Mouse (Mus musculus): ENCODE measurements at regions not wholly inside any gene's neighbourhood (a gene's known extent, or its start where the extent isn't known, plus 50 kb on each side); places are given as distances from the start of the nearest gene placed in this dataset.
A peak's percentile ranks its signal among the peaks of the same experiment; 100 is the strongest.
"Not testable (repeated sequence)": the region's sequence is repeated elsewhere in the genome, so short reads cannot be mapped to it uniquely, and the experiment has no call there.

DNA sequence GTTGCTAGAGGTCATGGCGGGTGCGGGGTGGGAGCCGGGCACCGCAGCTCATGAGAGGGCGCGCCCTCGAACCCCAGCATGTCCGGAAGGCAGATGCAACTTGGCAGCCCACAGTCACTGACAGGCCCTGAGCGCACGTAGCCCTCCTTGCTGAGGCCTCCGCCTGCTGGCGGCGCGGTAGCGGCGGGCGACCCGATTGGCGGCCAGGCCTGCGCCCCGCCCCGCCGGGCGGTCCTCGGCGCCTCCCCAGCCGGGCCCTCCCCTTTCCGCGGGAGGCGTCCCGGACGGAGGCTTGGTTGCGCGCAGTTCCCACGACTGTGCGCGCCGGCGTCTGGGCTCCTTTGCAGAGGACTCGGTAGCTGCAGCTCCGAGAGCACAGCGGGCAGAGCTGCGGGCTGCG is 301.9 kb downstream of the Hpcal1 start:
- under 1% methylated on average over 33 of the region's 44 CpGs for WGBS
- peak overlapping the region; percentile 50 for H3K9ac ChIP-seq

DNA sequence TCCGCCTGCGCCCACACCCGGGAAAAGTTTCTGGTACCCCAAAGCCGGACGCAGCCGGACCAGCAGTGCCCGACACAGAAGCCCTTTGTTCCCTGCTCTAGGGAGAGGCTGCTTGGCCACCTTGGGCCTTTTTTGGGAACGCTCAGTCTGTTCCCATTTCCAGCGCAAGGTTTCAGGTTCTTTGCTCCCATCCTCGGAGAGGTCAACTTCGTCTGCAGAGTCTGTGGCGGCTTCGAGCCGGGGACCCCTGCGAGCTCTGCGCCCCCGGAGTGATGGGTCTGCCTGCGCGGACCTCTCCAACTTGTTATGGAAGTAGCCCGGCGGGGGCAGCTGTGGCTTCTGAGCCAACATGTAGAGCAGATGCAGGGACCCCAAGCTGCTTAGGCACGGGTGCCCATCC is 302.7 kb downstream of the Hpcal1 start:
- not testable (repeated sequence) for ATAC-seq; H3K27me3 ChIP-seq (ENCODE audit: insufficient read depth, low read length); H3K4me1 ChIP-seq (ENCODE audit: insufficient read depth); H3K36me3 ChIP-seq (ENCODE audit: insufficient read depth); H3K9me3 ChIP-seq (ENCODE audit: low read length); H3K27ac ChIP-seq (ENCODE audit: low read depth, low read length)
- WGBS = 10% methylated on average over 17 of the region's 22 CpGs
- H3K4me2 ChIP-seq (ENCODE audit: low read depth) = peak overlapping the region; percentile 49
- DNase-seq = peak; percentile 3
- H3K9ac ChIP-seq = peak overlapping the region; percentile 50; the same call in 1 of the 2 replicates
- H3K4me3 ChIP-seq (ENCODE audit: low read depth, low read length) = peak overlapping the region; percentile 42

More for the DNA sequence above, 301.9 kb downstream of the Hpcal1 start:
- peak overlapping the region; percentile 42 for H3K4me3 ChIP-seq (ENCODE audit: low read depth, low read length)
- not testable (repeated sequence) for H3K27me3 ChIP-seq (ENCODE audit: insufficient read depth, low read length); H3K4me1 ChIP-seq (ENCODE audit: insufficient read depth); H3K9me3 ChIP-seq (ENCODE audit: low read length); H3K36me3 ChIP-seq (ENCODE audit: insufficient read depth); H3K27ac ChIP-seq (ENCODE audit: low read depth, low read length)
- ATAC-seq = peak; percentile 94
- H3K4me2 ChIP-seq (ENCODE audit: low read depth) = peak overlapping the region; percentile 49
- DNase-seq = peak; percentile 77

Data from forebrain, postnatal 0 days (tissue).